Mouse (Mus musculus) midbrain, embryonic 11.5 days (tissue): ENCODE measurements around the gene Slc12a1. TPM values are rescaled to one million over a fixed set of nuclear protein-coding genes. Genes with fewer than 3 reads are reported as not detected.

Experiments
- ATAC-seq: fragments of 200-750 bp; cut with Nextera tagmentation; 2 replicates; pipeline ENCODE4 v1.8.0; 2017; ENCODE audit warnings: moderate TSS enrichment, moderate library complexity; ENCODE audit not compliant: low FRiP score
- DNase-seq: peaks from one replicate; pipeline ENCODE4 v3.0.0; 2015; ENCODE audit warnings: low spot score; ENCODE audit errors: missing footprints
- H3K27ac ChIP-seq: fragments of 300-500 bp; sonication (generic); 2 replicates; pipeline ENCODE4 v1.5.1; 2014; ENCODE audit warnings: low read depth, low read length
- H3K27me3 ChIP-seq: fragments of 300-500 bp; sonication (generic); 2 replicates; pipeline ENCODE4 v1.6.1; 2014; ENCODE audit warnings: mild to moderate bottlenecking, low read length, moderate library complexity, mixed read lengths; ENCODE audit not compliant: control insufficient read depth, insufficient read depth
- H3K36me3 ChIP-seq: fragments of 300-500 bp; sonication (generic); 2 replicates; pipeline ENCODE4 v1.6.1; 2014; ENCODE audit warnings: mild to moderate bottlenecking, low read length, moderate library complexity, mixed read lengths; ENCODE audit not compliant: control insufficient read depth, insufficient read depth
- H3K4me1 ChIP-seq: fragments of 300-500 bp; sonication (generic); 2 replicates; pipeline ENCODE4 v1.6.1; 2014; ENCODE audit warnings: low read length; ENCODE audit not compliant: control insufficient read depth, insufficient read depth
- H3K4me2 ChIP-seq: fragments of 300-500 bp; sonication (generic); 2 replicates; pipeline ENCODE4 v1.6.1; 2014; ENCODE audit warnings: mild to moderate bottlenecking, moderate library complexity
- H3K4me3 ChIP-seq: fragments of 300-500 bp; sonication (generic); 2 replicates; pipeline ENCODE4 v1.5.1; 2014; ENCODE audit warnings: low read depth, low read length
- H3K9ac ChIP-seq: fragments of 300-500 bp; sonication (generic); 2 replicates; pipeline ENCODE4 v1.6.1; 2014; ENCODE audit warnings: low read length
- H3K9me3 ChIP-seq: fragments of 300-500 bp; sonication (generic); 2 replicates; pipeline ENCODE4 v1.6.1; 2016; ENCODE audit warnings: low read length; ENCODE audit not compliant: control insufficient read depth
- WGBS: fragments of 180-500 bp; shearing (Covaris S2); extraction: QIAGEN DNeasy Blood & Tissue Kit; methylation state at CpG from one replicate; pipeline ENCODE4 v1.1.7; 2014; 5-methylcytosine and 5-hydroxymethylcytosine counted together
- polyA plus RNA-seq: library from polyadenylated mRNA; unstranded; fragments of >200 nt; fragmentation: Nextera tagmentation; extraction: Ambion mirVana; gene quantifications from 2 replicates; pipeline ENCODE4 v1.2.1, GENCODE M21; 2014

Slc12a1 gene
- polyA plus RNA-seq, 1 experiment from 2014 or later, result 0.03 TPM

GRCm38 (mm10) chr2:125221673-125222072 is 69.4 kb downstream of the Slc12a1 start:
- DNase-seq (peak; percentile 66), ATAC-seq (no peak)
- no peaks in the 10 kb centered on the region for H3K9me3 ChIP-seq
- no peak overlapping the region for H3K27ac ChIP-seq
- H3K9ac ChIP-seq, result no peak overlapping the region
- H3K27me3 ChIP-seq, result no peaks in the 10 kb centered on the region
- H3K4me3 ChIP-seq, result no peak overlapping the region
- 93% methylated on average over 1 of the region's 1 CpGs for WGBS
- no peaks in the 10 kb centered on the region for H3K4me1 ChIP-seq
- no peaks in the 10 kb centered on the region for H3K36me3 ChIP-seq
- no peak overlapping the region for H3K4me2 ChIP-seq

- no peak overlapping the region for H3K4me3 ChIP-seq
- DNase-seq, result peak; percentile 75
- H3K36me3 ChIP-seq, result no peaks in the 10 kb centered on the region
- H3K27ac ChIP-seq, result no peak overlapping the region
- no peak overlapping the region for H3K9ac ChIP-seq
- no peaks in the 10 kb centered on the region for H3K4me1 ChIP-seq
- H3K4me2 ChIP-seq, result no peak overlapping the region
- no peaks in the 10 kb centered on the region for H3K9me3 ChIP-seq
- H3K27me3 ChIP-seq, result no peaks in the 10 kb centered on the region
- ATAC-seq, result no peak
- 89% methylated on average over 11 of the region's 11 CpGs for WGBS
Measured at GRCm38 (mm10) chr2:125228472-125229409, 76.4 kb downstream of the Slc12a1 start.

GRCm38 (mm10) chr2:125232183-125232582 is 79.9 kb downstream of the Slc12a1 start:
- Histone ChIP-seq H3K4me3 (no peak overlapping the region), H3K4me2 (no peak overlapping the region), H3K36me3 (no peaks in the 10 kb centered on the region), H3K4me1 (no peaks in the 10 kb centered on the region), H3K9me3 (no peaks in the 10 kb centered on the region), H3K27me3 (no peaks in the 10 kb centered on the region), H3K9ac (no peak overlapping the region), H3K27ac (no peak overlapping the region)
- WGBS, result 89% methylated on average over 4 of the region's 4 CpGs
- ATAC-seq, result no peak
- DNase-seq, result peak; percentile 8

- Histone ChIP-seq H3K9me3 (no peaks in the 10 kb centered on the region), H3K4me2 (no peak overlapping the region), H3K4me1 (no peaks in the 10 kb centered on the region), H3K4me3 (no peak overlapping the region), H3K27me3 (no peaks in the 10 kb centered on the region), H3K9ac (no peak overlapping the region), H3K36me3 (no peaks in the 10 kb centered on the region), H3K27ac (no peak overlapping the region)
- peak; percentile 45 for DNase-seq
- WGBS, result 83% methylated on average over 2 of the region's 2 CpGs
- ATAC-seq, result no peak
Measured at GRCm38 (mm10) chr2:125233537-125233936, 81.2 kb downstream of the Slc12a1 start.

- 96% methylated on average over 2 of the region's 2 CpGs for WGBS
- Histone ChIP-seq H3K9ac (no peak overlapping the region), H3K9me3 (no peaks in the 10 kb centered on the region), H3K27ac (no peak overlapping the region), H3K4me2 (no peak overlapping the region), H3K4me1 (no peaks in the 10 kb centered on the region), H3K4me3 (no peak overlapping the region), H3K27me3 (no peaks in the 10 kb centered on the region), H3K36me3 (no peaks in the 10 kb centered on the region)
- ATAC-seq (no peak), DNase-seq (no peak)
Measured at GRCm38 (mm10) chr2:125234049-125234448, 81.7 kb downstream of the Slc12a1 start.

- Histone ChIP-seq H3K4me3 (no peak overlapping the region), H3K27ac (no peak overlapping the region), H3K27me3 (no peaks in the 10 kb centered on the region), H3K9ac (no peak overlapping the region), H3K36me3 (no peaks in the 10 kb centered on the region), H3K9me3 (no peaks in the 10 kb centered on the region), H3K4me2 (no peak overlapping the region), H3K4me1 (peaks cover 3% of the 10 kb centered on the region; the same call in 1 of the 2 replicates)
- DNase-seq, result peak; percentile 79
- ATAC-seq, result no peak
- WGBS, result 96% methylated on average over 3 of the region's 3 CpGs
Measured at GRCm38 (mm10) chr2:125245545-125246285, 93.4 kb downstream of the Slc12a1 start.

- no peak overlapping the region for H3K27ac ChIP-seq
- peak overlapping the region; percentile 92; the same call in 1 of the 2 replicates for H3K9ac ChIP-seq
- WGBS, result 26% methylated on average over 9 of the region's 9 CpGs
- H3K4me1 ChIP-seq, result peaks cover 3% of the 10 kb centered on the region; the same call in 1 of the 2 replicates
- no peaks in the 10 kb centered on the region; the same call in 1 of the 2 replicates for H3K36me3 ChIP-seq
- peak; percentile 92 for DNase-seq
- H3K9me3 ChIP-seq, result no peaks in the 10 kb centered on the region
- peak; percentile 5; the same call in 1 of the 2 replicates for ATAC-seq
- H3K4me2 ChIP-seq, result peak overlapping the region; percentile 77
- peak overlapping the region; percentile 72 for H3K4me3 ChIP-seq
- H3K27me3 ChIP-seq, result no peaks in the 10 kb centered on the region
Measured at GRCm38 (mm10) chr2:125246669-125247068, 94.4 kb downstream of the Slc12a1 start.

GRCm38 (mm10) chr2:125247108-125247961 is 95.0 kb downstream of the Slc12a1 start, which contains the start of gene Dut:
Dut (plus strand) TSS chr2:125247190.
- WGBS, result under 1% methylated on average over 95 of the region's 96 CpGs
- peak within 1 kb of the TSS; percentile 76 for H3K27ac ChIP-seq

More at GRCm38 (mm10) chr2:125247108-125247961, 95.0 kb downstream of the Slc12a1 start, which contains the start of gene Dut:
- Histone ChIP-seq H3K4me3 (peak within 1 kb of the TSS; percentile 72), H3K9ac (peak within 1 kb of the TSS; percentile 92), H3K27me3 (no peaks in the 10 kb centered on the region), H3K4me2 (peak within 1 kb of the TSS; percentile 77), H3K36me3 (peaks cover 2% of the 10 kb centered on the region; the same call in 1 of the 2 replicates), H3K9me3 (no peaks in the 10 kb centered on the region), H3K4me1 (peaks cover 3% of the 10 kb centered on the region; the same call in 1 of the 2 replicates)
- DNase-seq (peak; percentile 98), ATAC-seq (peak; percentile 100)
